Mouse (Mus musculus): ENCODE measurements at regions not wholly inside any gene's neighbourhood (a gene's known extent, or its start where the extent isn't known, plus 50 kb on each side); places are given as distances from the start of the nearest gene placed in this dataset.
"Not testable (repeated sequence)": the region's sequence is repeated elsewhere in the genome, so short reads cannot be mapped to it uniquely, and the experiment has no call there.

GRCm38 (mm10) chr16:82661015-82661414, 167.2 kb upstream of the Gm21833 start:
- DNase-seq (ENCODE audit: low spot score in 2 of 2): peak; percentile 58 to 90

DNA sequence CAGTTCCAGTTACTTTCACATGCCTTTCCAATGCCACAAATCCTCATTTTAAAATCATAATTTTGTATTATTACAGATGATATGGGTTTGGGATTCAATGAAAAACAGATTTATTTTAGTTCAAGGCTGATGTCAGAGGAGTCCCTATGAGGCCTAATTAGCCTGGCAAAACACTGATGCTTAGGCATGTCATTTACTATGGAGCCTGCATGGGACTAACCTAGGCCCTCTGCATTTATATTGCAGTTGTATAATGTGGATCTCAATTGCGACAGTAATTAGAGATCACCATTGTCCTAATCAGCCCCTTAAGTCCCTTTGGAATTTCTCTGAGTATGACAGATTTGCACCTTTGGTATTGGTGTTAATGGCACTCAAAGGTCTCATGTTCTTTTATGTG, 153.3 kb upstream of the Gm21833 start:
- DNase-seq (ENCODE audit: low spot score in 2 of 2): no peak

DNA sequence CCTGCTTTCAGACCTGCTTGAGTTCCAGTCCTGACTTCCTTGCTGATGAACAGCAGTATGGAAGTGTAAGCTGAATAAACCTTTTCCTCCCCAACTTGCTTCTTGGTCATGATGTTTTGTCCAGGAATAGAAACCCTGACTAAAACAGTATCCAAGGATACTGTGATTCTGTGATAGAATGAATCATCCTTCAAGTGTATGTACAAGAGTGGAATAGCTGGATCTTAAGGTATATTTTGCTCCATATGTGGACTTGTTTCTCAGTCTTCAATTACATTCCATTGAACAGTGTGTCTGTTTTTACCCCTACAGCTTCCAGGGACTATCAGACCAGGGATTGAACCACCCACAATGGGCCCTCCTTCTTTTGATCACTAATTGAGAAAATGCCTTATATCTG, 145.1 kb upstream of the Gm21833 start:
- DNase-seq (ENCODE audit: low spot score in 2 of 2): not testable (repeated sequence)

DNA sequence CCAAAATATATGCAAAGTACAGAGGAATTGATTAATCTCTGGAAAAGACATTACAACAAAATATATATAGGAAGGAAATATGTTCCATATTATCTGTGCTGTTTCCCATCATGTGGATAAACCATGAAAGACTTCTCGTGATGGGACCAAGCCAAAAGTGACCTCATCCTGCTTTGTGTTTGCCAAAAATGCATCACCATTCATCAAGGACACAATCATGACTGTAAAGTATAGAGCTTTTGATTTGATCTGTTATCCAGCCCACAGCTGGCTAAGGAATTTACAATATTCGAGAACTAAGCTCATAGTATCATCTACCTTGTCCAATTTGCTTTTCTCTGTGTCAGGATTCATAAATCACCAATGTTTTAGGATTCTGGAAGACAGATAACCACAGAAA, 127.3 kb upstream of the Gm21833 start:
- DNase-seq (ENCODE audit: low spot score in 2 of 2): no peak

- DNase-seq (ENCODE audit: low spot score in 2 of 2): no peak
These were observed 117.0 kb upstream of the Gm21833 start for GRCm38 (mm10) chr16:82711161-82711560.

- DNase-seq (ENCODE audit: low spot score in 2 of 2): no peak
These were observed 94.1 kb upstream of the Gm21833 start for GRCm38 (mm10) chr16:82734117-82734516.

- DNase-seq (ENCODE audit: low spot score in 2 of 2): no peak
These were observed 69.7 kb upstream of the Gm21833 start for GRCm38 (mm10) chr16:82758466-82758865.
